Mouse (Mus musculus) bone marrow, adult 2 months (tissue): ENCODE results near the gene Dzank1.

Source experiments
- CTCF ChIP-seq: fragments of 200-500 bp; IDR thresholded peaks from 2 replicates; pipeline ENCODE4 v1.5.1; 2011; ENCODE audit warnings: low read length, control low read depth; ENCODE audit not compliant: control insufficient read depth, insufficient read depth
- POLR2A ChIP-seq: fragments of 200-500 bp; IDR thresholded peaks from 2 replicates; pipeline ENCODE4 v1.6.1; 2011; ENCODE audit warnings: low read depth, mild to moderate bottlenecking, control low read depth, low read length, borderline replicate concordance; ENCODE audit not compliant: control insufficient read depth

DNA sequence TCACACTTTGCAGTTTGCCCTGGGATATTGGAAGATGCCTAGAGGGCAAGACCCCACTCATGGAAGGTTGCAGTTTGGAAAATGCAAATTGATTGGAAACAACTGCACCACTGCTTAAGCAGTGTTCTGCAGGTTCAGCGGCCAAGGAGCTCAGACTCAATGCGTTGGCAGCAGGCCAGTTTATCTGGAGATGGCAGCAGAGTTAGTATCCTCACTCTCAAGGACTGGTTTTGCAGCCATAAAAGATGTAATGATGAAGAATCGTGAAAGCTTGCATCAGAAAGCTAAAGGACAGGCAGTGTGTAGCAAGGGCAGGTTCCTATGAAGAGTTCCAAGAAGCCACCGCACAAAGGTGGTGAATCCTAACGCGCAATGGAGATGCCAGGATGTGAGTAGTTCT lies 25.1 kb downstream of the Dzank1 start:
- TF ChIP-seq CTCF (no peak), POLR2A (no peak)
